Mouse (Mus musculus): ENCODE data around the gene Th.
A peak's percentile ranks its signal among the peaks of the same experiment; 100 is the strongest.

Gene Th

GRCm38 (mm10) chr7:142901774-142902173 is 29.2 kb downstream of the Th start:
- DNase-seq (ENCODE audit: extremely low spot score), result no peak

DNA sequence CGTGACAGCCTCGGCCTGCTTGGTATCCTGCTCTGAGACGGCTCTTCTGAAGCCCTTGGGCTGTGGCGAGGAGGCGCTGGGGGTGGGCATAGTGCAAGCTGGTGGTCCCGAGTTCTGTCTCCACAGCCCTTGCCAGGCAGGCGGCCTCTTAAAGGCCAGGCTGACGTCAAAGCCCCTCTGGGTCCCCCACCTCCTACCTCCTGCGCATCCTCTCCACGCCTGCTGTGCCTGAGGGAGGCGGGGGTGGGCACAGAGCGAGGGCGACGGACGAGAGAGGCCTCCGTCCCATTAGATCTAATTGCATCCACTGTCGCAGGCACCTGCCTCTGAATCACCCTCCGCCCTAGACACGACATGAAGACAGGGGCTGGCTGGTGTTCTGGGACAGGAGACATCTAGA is 31.1 kb downstream of the Th start:
- no peak for DNase-seq (ENCODE audit: extremely low spot score)

DNA sequence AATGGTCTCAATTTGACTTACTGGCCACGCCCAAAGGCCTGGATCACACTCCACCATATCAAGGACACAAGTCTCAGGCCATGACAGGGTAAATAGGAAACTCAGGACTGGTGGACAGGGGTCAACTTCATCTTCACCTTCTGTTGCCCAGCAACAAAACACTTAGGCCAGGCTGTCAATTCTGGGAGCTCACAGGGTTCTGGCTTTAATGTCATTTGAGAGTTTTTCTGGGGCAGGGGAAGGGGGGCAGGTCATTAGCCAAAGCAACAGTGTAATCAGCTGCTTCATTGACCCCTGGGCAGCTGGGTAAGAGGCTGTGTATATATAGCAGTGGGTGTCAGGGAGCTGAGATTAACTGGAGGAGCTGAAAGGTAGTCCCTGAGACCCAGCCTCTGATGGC is 33.5 kb downstream of the Th start:
- peak; percentile 42 for DNase-seq (ENCODE audit: extremely low spot score)

GRCm38 (mm10) chr7:142895901-142896665 is 34.8 kb downstream of the Th start:
- DNase-seq (ENCODE audit: extremely low spot score), result no peak

DNA sequence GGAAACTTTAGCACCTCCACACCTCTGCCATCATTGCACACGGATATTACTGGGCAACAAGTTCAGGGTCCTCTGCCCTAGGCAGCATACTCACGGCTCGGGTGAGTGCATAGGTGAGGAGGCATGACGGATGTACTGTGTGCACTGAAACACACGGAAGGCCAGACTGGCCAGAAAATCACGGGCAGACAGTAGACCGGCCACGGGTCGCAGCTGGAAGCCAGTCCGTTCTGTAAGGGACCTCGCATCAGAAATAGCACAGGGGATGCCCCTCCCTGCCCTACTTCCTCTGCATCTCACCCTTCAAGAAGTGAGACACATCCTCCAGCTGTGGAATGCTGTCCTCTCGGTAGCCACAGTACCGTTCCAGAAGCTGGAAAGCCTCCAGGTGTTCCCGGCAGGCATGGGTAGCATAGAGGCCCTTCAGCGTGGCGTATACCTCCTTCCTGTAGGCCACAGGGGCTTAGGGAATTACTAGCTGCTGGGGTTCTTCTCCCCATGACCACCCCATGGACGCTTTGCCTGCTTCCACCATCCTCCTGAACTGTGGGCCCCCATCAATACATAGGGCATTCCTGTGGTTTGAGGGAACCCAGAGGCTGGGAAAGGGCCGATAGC is 35.6 kb downstream of the Th start:
- DNase-seq (ENCODE audit: extremely low spot score), result no peak

DNA sequence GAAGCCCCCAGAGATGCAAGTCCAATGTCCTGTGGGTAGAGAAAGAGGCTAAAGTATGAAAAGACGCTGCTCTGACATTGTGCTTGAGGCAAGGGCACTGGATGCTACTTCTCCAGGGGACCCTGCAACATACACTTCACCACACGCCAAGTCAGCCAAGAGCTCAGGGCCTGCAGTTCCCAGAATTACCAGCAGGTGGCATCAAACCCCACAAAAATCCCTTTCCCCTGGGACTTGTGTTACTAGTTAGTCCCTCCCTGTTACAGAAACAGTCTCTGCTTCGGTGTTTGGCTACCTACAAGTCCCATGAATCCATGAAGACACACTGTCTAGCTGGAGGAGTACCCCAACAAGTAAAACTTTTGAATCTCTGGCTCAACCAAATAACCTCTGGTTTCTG is 36.3 kb downstream of the Th start:
- DNase-seq (ENCODE audit: extremely low spot score), result peak; percentile 88

DNA sequence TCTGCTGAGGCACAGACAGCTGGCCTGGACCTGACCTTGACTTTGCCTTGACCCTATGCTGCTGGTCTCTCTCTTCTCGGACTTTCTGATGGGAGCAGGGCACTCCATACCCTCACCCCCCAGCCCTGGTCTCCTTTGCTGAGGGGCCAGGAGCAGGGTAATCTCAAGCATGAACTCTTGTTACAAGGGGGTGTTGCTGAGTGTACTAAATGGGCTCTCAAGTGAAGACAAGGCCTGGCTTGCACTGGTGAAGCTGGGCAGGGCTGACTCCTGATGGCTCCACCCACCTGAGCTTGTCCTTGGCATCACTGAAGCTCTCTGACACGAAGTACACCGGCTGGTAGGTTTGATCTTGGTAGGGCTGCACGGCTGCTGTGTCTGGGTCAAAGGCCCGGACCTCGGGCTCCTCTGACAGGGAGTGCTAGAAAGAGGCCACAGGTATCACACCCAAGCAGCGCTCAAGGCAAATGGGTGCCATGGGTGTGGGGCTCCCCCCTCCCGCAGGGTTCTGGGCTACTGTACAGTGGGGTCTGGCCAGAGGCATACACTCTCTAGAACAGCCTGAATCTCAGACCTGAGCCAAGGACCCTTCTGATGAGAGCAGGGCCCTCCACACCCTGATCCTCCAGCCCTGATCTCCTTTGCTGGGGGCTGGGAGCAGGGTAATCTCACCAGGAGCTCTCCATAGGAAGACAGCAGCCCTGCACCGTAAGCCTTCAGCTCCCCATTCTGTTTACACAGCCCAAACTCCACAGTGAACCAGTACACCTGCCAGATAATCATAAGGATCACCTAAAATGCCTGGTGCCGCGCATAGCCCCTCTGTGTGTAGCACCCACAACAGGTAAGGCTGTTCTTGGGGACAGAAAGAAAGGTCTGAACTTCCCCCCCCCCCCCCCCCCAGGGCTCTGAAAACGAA is 36.9 kb downstream of the Th start:
- no peak for DNase-seq (ENCODE audit: extremely low spot score)

DNA sequence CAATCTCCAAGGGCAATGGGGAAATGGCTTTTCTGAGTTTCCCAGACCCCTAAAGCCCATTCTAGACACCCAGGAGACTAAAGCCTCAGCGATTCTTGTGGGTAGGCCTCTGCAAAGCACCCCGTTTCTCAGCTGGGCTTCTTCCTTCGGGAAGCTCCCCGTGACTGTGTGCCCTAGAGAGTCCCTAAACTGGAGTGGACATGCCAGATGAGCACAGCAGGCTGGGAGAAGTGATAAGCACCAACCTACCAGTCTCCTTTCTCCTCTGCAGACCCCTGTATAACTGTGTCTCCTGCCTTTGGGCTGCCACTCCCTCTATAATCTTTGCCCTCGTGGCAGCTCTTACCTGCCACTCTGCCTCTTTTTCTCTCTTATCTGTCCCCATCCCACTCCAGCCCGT is 37.6 kb downstream of the Th start:
- no peak for DNase-seq (ENCODE audit: extremely low spot score)

- peak; percentile 9 for DNase-seq (ENCODE audit: extremely low spot score)
These were observed 61.3 kb downstream of the Th start for GRCm38 (mm10) chr7:142869419-142870163.

DNA sequence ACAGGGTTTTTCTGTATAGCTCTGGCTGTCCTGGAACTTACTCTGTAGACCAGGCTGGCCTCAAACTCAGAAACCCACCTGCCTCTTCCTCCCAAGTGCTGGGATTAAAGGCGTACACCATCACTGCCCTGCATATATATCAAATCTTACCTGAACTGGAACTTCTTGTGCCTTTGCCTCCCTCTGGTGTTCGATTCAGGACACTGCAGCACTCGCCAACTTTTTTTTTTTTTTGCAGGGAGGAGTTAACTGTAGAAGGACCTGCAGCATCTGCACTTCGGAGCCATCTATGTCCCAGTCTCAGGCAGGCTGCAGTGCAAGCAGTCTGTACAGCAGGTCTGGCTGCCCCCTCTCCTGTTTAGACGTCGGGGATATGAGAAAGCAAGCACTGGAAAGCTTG is 80.2 kb downstream of the Th start:
- peak; percentile 68 for DNase-seq (ENCODE audit: extremely low spot score)
